Mouse (Mus musculus) C2C12 (cell line): Measurements from ENCODE around the gene Otoa.

Source experiments
- CTCF ChIP-seq: IDR thresholded peaks from one replicate; pipeline ENCODE4 v1.5.1; 2011; ENCODE audit not compliant: control insufficient read depth, insufficient read depth, insufficient read length
- MAX ChIP-seq: IDR thresholded peaks from one replicate; pipeline ENCODE4 v1.6.1; 2011; ENCODE audit warnings: mild to moderate bottlenecking, control low read depth
- MYOG ChIP-seq: IDR thresholded peaks from one replicate; pipeline ENCODE4 v1.6.1; 2011; ENCODE audit not compliant: control insufficient read depth, insufficient read length; ENCODE audit errors: extremely low read depth
- USF1 ChIP-seq: IDR thresholded peaks from one replicate; pipeline ENCODE4 v1.6.1; 2011; ENCODE audit warnings: low read depth, mild to moderate bottlenecking, control low read depth, moderate library complexity

DNA sequence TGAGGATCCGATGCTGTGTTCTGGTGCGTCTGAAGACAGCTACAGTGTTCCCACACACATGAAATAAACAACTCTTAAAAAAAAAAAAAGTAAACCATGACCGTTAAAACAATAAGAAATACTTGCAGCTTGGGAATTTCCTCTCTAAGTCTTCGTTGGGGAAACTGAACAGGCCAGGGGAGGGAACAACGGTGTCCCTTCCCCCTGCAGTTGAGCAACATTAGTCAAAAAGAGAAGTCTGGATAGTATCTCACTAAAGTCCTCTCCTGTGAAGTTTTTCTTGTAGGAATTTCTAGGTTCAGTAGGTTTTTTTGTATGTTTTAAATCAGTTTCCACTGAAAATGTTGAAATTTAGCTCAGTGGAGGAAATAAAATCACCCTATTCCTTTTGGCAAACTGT, 8.9 kb upstream of the Otoa start:
- TF ChIP-seq CTCF (no peak), MAX (no peak), USF1 (no peak), MYOG (no peak)
